In genomic region chr5:110797696-110798095, GRCm38 (mm10) we compare ENCODE assay signal across 10 mouse cellular contexts. TPM values are rescaled to one million over a fixed set of nuclear protein-coding genes. Genes with fewer than 3 reads are reported as not detected.
DNase-seq lines count a peak whose midpoint lies in the region; ATAC-seq lines count a peak whose summit lies in the region.
"Had no signal": no experiment of that assay in that cellular context is flagged by ENCODE, and none has a peak within 500 bp of the region (broad histone marks: within the 10 kb centered on the region; RNA-seq: fewer than 3 reads in every experiment).

No protein-coding gene starts in this region.

- no peak for ATAC-seq in cerebellum, adult (ENCODE audit: insufficient number of reproducible peaks, low FRiP score, low TSS enrichment)
- ATAC-seq in heart, embryonic 16.5 days (replicated peaks; ENCODE audit: extremely low read depth, insufficient read depth, low FRiP score): 0 out of 2 replicates have a peak, but pooled peaks have one; percentile 37
- ATAC-seq in liver, embryonic 16.5 days (ENCODE audit: low read depth): peak; percentile 82

- WGBS in heart, embryonic 16.5 days: 53% methylated on average over 4 of the region's 4 CpGs
- WGBS in liver, embryonic 16.5 days (ENCODE audit: insufficient replicate concordance): 74% methylated on average over 4 of the region's 4 CpGs

- H3K27ac ChIP-seq in heart, embryonic 16.5 days (ENCODE audit: low read length): peak overlapping the region; percentile 42
- H3K27ac ChIP-seq in liver, embryonic 16.5 days (ENCODE audit: low read length): peak overlapping the region; percentile 86
- H3K27ac ChIP-seq: hindbrain, embryonic 12.5 days had no signal

- no peak overlapping the region for H3K9ac ChIP-seq in heart, embryonic 16.5 days (ENCODE audit: low read length)
- no peak overlapping the region for H3K9ac ChIP-seq in liver, embryonic 16.5 days (ENCODE audit: low read depth, low read length)
- H3K9ac ChIP-seq: hindbrain, embryonic 12.5 days had no signal

- H3K36me3 ChIP-seq in heart, embryonic 16.5 days (ENCODE audit: control insufficient read depth, insufficient read depth): peaks cover 46% of the 10 kb centered on the region
- H3K36me3 ChIP-seq in liver, embryonic 16.5 days (ENCODE audit: control insufficient read depth, insufficient read depth): peaks cover 68% of the 10 kb centered on the region

- no peaks in the 10 kb centered on the region for H3K9me3 ChIP-seq in heart, embryonic 16.5 days (replicated peaks; ENCODE audit: control insufficient read depth, low read length)
- H3K9me3 ChIP-seq in liver, embryonic 16.5 days (replicated peaks; ENCODE audit: control insufficient read depth, low read length): no peaks in the 10 kb centered on the region
- H3K9me3 ChIP-seq: hindbrain, embryonic 12.5 days had no signal

- peaks cover 24% of the 10 kb centered on the region for H3K4me1 ChIP-seq in heart, embryonic 16.5 days (ENCODE audit: control insufficient read depth, insufficient read depth, low read length)
- peaks cover 24% of the 10 kb centered on the region for H3K4me1 ChIP-seq in liver, embryonic 16.5 days (ENCODE audit: control insufficient read depth, low read depth, low read length)

- no peak overlapping the region for H3K4me2 ChIP-seq in heart, embryonic 16.5 days (ENCODE audit: low read depth, low read length)
- no peak overlapping the region for H3K4me2 ChIP-seq in liver, embryonic 16.5 days (ENCODE audit: low read depth, low read length)
- H3K4me2 ChIP-seq: hindbrain, embryonic 12.5 days had no signal

- H3K27me3 ChIP-seq in heart, embryonic 16.5 days (ENCODE audit: control insufficient read depth, insufficient read depth, low read length): no peaks in the 10 kb centered on the region
- H3K27me3 ChIP-seq in liver, embryonic 16.5 days (ENCODE audit: control insufficient read depth, insufficient read depth, low read depth, low read length): no peaks in the 10 kb centered on the region
- H3K27me3 ChIP-seq: hindbrain, embryonic 12.5 days had no signal

- DNase-seq in cerebellum, adult 11 months: peak; percentile 50
- DNase-seq in 416B (ENCODE audit: low read depth): peak; percentile 32
- no peak for DNase-seq in spleen, adult 18-20 months
- DNase-seq in c-Kit-positive CD71-positive TER-119-positive erythroid progenitor cells, embryonic 14.5 days (ENCODE audit: low spot score): no peak
- DNase-seq in urinary bladder, postnatal 4 days (ENCODE audit: low spot score in 2 of 2): no peak

- H3K4me3 ChIP-seq in heart, embryonic 16.5 days (ENCODE audit: low read length): no peak overlapping the region
- no peak overlapping the region for H3K4me3 ChIP-seq in liver, embryonic 16.5 days (ENCODE audit: low read depth, low read length)
- H3K4me3 ChIP-seq: hindbrain, embryonic 12.5 days; myocyte had no signal

RNA-seq across cellular contexts. Expression of gene Ulk1, which starts 12.2 kb away (rescaled TPM):
- polyA plus RNA-seq in heart, embryonic 16.5 days (2015; fragmentation: Nextera tagmentation; extraction: Ambion mirVana): 10.0 and 13.1 TPM in 2 replicates
- polyA plus RNA-seq in liver, embryonic 16.5 days (2015; fragmentation: Nextera tagmentation; extraction: Ambion mirVana): 12.5 and 13.7 TPM in 2 replicates

RNA-seq across cellular contexts. Expression of gene Pus1, which starts 17.2 kb away (rescaled TPM):
- 31.3 and 33.9 TPM in 2 replicates for polyA plus RNA-seq in heart, embryonic 16.5 days (2015; fragmentation: Nextera tagmentation; extraction: Ambion mirVana)
- 24.5 and 24.6 TPM in 2 replicates for polyA plus RNA-seq in liver, embryonic 16.5 days (2015; fragmentation: Nextera tagmentation; extraction: Ambion mirVana)

RNA-seq across cellular contexts. Expression of gene Ep400, which starts 27.2 kb away (rescaled TPM):
- 26.0 and 28.9 TPM in 2 replicates for polyA plus RNA-seq in heart, embryonic 16.5 days (2015; fragmentation: Nextera tagmentation; extraction: Ambion mirVana)
- polyA plus RNA-seq in liver, embryonic 16.5 days (2015; fragmentation: Nextera tagmentation; extraction: Ambion mirVana): 21.8 and 25.1 TPM in 2 replicates

RNA-seq across cellular contexts. Expression of gene Hscb, which starts 41.9 kb away (rescaled TPM):
- 22.5 and 23.1 TPM in 2 replicates for polyA plus RNA-seq in heart, embryonic 16.5 days (2015; fragmentation: Nextera tagmentation; extraction: Ambion mirVana)
- polyA plus RNA-seq in liver, embryonic 16.5 days (2015; fragmentation: Nextera tagmentation; extraction: Ambion mirVana): 58.5 and 59.1 TPM in 2 replicates

RNA-seq across cellular contexts. Expression of gene Chek2, which starts 42.1 kb away (rescaled TPM):
- polyA plus RNA-seq in heart, embryonic 16.5 days (2015; fragmentation: Nextera tagmentation; extraction: Ambion mirVana): 17.1 and 19.0 TPM in 2 replicates
- 29.3 and 34.2 TPM in 2 replicates for polyA plus RNA-seq in liver, embryonic 16.5 days (2015; fragmentation: Nextera tagmentation; extraction: Ambion mirVana)

Comparison
In these comparisons a context has a peak if more than half of its experiments do, and no peak if none do; other contexts are left out.
1. DNase-seq: peak in cerebellum, adult 11 months (single experiment) and 416B (single experiment); none in spleen, adult 18-20 months (0 of 2), c-Kit-positive CD71-positive TER-119-positive erythroid progenitor cells, embryonic 14.5 days (single experiment) and urinary bladder, postnatal 4 days (0 of 2).